Mouse (Mus musculus) heart, adult 18-20 months (tissue): ENCODE measurements around the gene Epo. TPM values are rescaled to one million over a fixed set of nuclear protein-coding genes. Genes with fewer than 3 reads are reported as not detected.

ENCODE experiments used
- DNase-seq, 2 experiments: peaks; one replicate each; pipeline ENCODE4 v3.0.0; 2021 to 2022; ENCODE audit warnings: mixed read lengths in 1 of 2
- microRNA-seq, 2 experiments: library from miRNA; unstranded; fragments of <30 nt; microRNA quantifications; one replicate each; pipeline ENCODE4 v1.2.0; 2022
- total RNA-seq, 2 experiments: library from RNA; stranded (reverse); gene quantifications; 2 replicates each; pipeline ENCODE4 v1.2.3; 2021

Epo gene
- total RNA-seq, 2 experiments from 2014 or later: not detected

GRCm38 (mm10) chr5:137476964-137477363, 56.1 kb downstream of the Epo start, which contains the start of gene Zan:
Gene Zan, minus strand, starts transcription at chr5:137477064.
- no peak for DNase-seq

- no peak for DNase-seq
Measured at GRCm38 (mm10) chr5:137474351-137474750, 58.7 kb downstream of the Epo start.

GRCm38 (mm10) chr5:137472252-137472904, 60.7 kb downstream of the Epo start:
- no peak for DNase-seq

- no peak for DNase-seq
Measured at GRCm38 (mm10) chr5:137466946-137467345, 66.1 kb downstream of the Epo start.

- DNase-seq: no peak
Measured at GRCm38 (mm10) chr5:137465049-137465448, 68.0 kb downstream of the Epo start.

- DNase-seq: no peak
Measured at GRCm38 (mm10) chr5:137455866-137456591, 77.0 kb downstream of the Epo start.

GRCm38 (mm10) chr5:137455206-137455605, 77.8 kb downstream of the Epo start:
- no peak for DNase-seq

GRCm38 (mm10) chr5:137445536-137445935, 87.5 kb downstream of the Epo start:
- DNase-seq: no peak

- DNase-seq: no peak
Measured at GRCm38 (mm10) chr5:137440216-137440855, 92.7 kb downstream of the Epo start.

- DNase-seq: no peak
Measured at GRCm38 (mm10) chr5:137433889-137434288, 99.2 kb downstream of the Epo start.

Small RNAs within 50 kb of the gene (microRNA-seq; reads per million reads assigned to microRNA genes)
- 0.76 to 0.81 reads per million in 2 experiments for gene Mir6418

Other genes with a start within 250 kb of the Epo start
- gene Ache, start 245.7 kb downstream of the Epo start, total RNA-seq: 1 to 10 TPM; 1.8 to 2.6 TPM
- 10 to 100 TPM in 1 of 2 experiments, 1 to 10 TPM in 1; 8.1 to 10.7 TPM for gene Ufsp1, start 238.6 kb downstream of the Epo start, total RNA-seq
- gene Srrt, start 225.6 kb downstream of the Epo start, total RNA-seq: 10 to 100 TPM; 44.4 to 55.6 TPM
- 10 to 100 TPM; 12.0 to 13.3 TPM for gene Trip6, start 218.8 kb downstream of the Epo start, total RNA-seq
- gene Slc12a9, start 199.6 kb downstream of the Epo start, total RNA-seq: 1 to 10 TPM; 1.5 to 1.8 TPM
- gene Ephb4, start 183.1 kb downstream of the Epo start, total RNA-seq: 10 to 100 TPM; 37.1 to 38.8 TPM
- not detected for gene Zan, start 56.2 kb downstream of the Epo start, total RNA-seq
- gene Pop7, start 30.7 kb downstream of the Epo start, total RNA-seq: 10 to 100 TPM; 13.9 to 15.0 TPM
- gene Gigyf1, start 14.7 kb downstream of the Epo start, total RNA-seq: 10 to 100 TPM; 31.2 to 32.5 TPM
- 100 to 1,000 TPM; 233 to 247 TPM for gene Gnb2, start 268 bp upstream of the Epo start, total RNA-seq
- gene Actl6b, start 20.3 kb upstream of the Epo start, total RNA-seq: not detected
- gene Tfr2, start 36.6 kb upstream of the Epo start, total RNA-seq: not detected
- 10 to 100 TPM in 1 of 2 experiments, 1 to 10 TPM in 1; 9.1 to 14.1 TPM for gene Mospd3, start 67.8 kb upstream of the Epo start, total RNA-seq
- gene Pcolce, start 80.5 kb upstream of the Epo start, total RNA-seq: 10 to 100 TPM; 43.9 to 47.5 TPM
- gene Fbxo24, start 95.8 kb upstream of the Epo start, total RNA-seq: under 1 TPM; 0.32 to 0.44 TPM
- 10 to 100 TPM; 17.5 to 19.1 TPM for gene Lrch4, start 95.9 kb upstream of the Epo start, total RNA-seq
- 1 to 10 TPM; 2.9 to 4.2 TPM for gene Gm20605, start 95.9 kb upstream of the Epo start, total RNA-seq
- gene Sap25, start 108.1 kb upstream of the Epo start, total RNA-seq: 1 to 10 TPM; 2.2 to 2.6 TPM
- 1 to 10 TPM in 1 of 2 experiments, under 1 TPM in 1; 0.87 to 1.5 TPM for gene Irs3, start 112.5 kb upstream of the Epo start, total RNA-seq
- 10 to 100 TPM; 16.9 to 23.0 TPM for gene Agfg2, start 151.5 kb upstream of the Epo start, total RNA-seq
- gene Nyap1, start 208.4 kb upstream of the Epo start, total RNA-seq: 1 to 10 TPM in 1 of 2 experiments, under 1 TPM in 1; 0.79 to 1.1 TPM
- gene Tsc22d4, start 212.5 kb upstream of the Epo start, total RNA-seq: 100 to 1,000 TPM; 240 to 253 TPM
- gene Ppp1r35, start 245.6 kb upstream of the Epo start, total RNA-seq: 10 to 100 TPM in 1 of 2 experiments, 1 to 10 TPM in 1; 9.9 to 12.0 TPM